Mouse (Mus musculus) stomach, postnatal 0 days (tissue): ENCODE measurements around the gene Slc2a4.

Experiments
- CTCF ChIP-seq: IDR thresholded peaks from 2 replicates; pipeline ENCODE4 v1.5.1; 2016; ENCODE audit warnings: antibody characterized with exemption, low read depth, mild to moderate bottlenecking, moderate library complexity
- EP300 ChIP-seq: optimal IDR thresholded peaks from 2 replicates; pipeline ENCODE3; 2016; ENCODE audit warnings: antibody characterized with exemption

DNA sequence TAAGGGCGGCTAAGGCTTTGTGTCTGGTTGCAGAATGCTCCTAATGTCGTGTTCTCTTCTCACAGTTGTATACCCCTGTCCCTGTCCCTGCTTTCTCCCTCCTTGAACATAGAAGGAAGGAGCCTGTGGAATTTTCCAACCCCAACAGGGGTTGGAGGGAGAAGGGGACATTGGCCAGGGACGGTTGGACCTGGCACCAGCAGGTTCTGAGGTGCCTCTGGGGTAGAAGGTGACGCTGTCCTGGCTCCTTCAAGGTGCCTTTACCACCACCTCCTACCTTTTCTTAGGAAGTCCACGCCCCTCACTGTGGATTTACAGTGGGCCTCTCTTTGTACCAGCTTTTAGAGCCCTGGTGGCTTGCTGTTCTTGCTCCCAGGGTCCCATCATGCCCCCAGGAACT, 10.2 kb downstream of the Slc2a4 start:
- TF ChIP-seq CTCF (no peak), EP300 (no peak)
